In genomic region chr8:122280588-122281316, GRCm38 (mm10) we compare ENCODE assay signal across 8 mouse cellular contexts. TPM values are rescaled to one million over a fixed set of nuclear protein-coding genes. Genes with fewer than 3 reads are reported as not detected.
DNase-seq lines count a peak whose midpoint lies in the region; ATAC-seq and TF ChIP-seq lines count a peak whose summit lies in the region.

No protein-coding gene starts in this region.

- peak overlapping the region; percentile 32 to 87 for H3K4me3 ChIP-seq in heart, embryonic 14.5 days (ENCODE audit: control insufficient read depth in 1 of 2, insufficient read depth in 1 of 2, low read depth in 1 of 2, low read length in 2 of 2)
- peak overlapping the region; percentile 59 to 72 for H3K4me3 ChIP-seq in MEL (ENCODE audit: control insufficient read depth in 1 of 2, insufficient read depth in 1 of 2, low read depth in 2 of 2, low read length in 2 of 2)
- H3K4me3 ChIP-seq in forebrain, embryonic 10.5 days: peak overlapping the region; percentile 69
- H3K4me3 ChIP-seq in limb, embryonic 10.5 days: peak overlapping the region; percentile 70
- H3K4me3 ChIP-seq in midbrain, embryonic 15.5 days: peak overlapping the region; percentile 57

- peaks cover 27 to 32% of the 10 kb centered on the region in 2 experiments for H3K4me1 ChIP-seq in heart, embryonic 14.5 days (ENCODE audit: control insufficient read depth in 2 of 2, insufficient read depth in 2 of 2, low read length in 2 of 2)
- peaks cover 0 to 19% of the 10 kb centered on the region in 2 experiments; a peak in 2 of 4 replicates for H3K4me1 ChIP-seq in MEL (ENCODE audit: control insufficient read depth in 1 of 2, insufficient read depth in 2 of 2, low read length in 2 of 2)
- H3K4me1 ChIP-seq in forebrain, embryonic 10.5 days: peaks cover 66% of the 10 kb centered on the region
- H3K4me1 ChIP-seq in limb, embryonic 10.5 days: peaks cover 69% of the 10 kb centered on the region
- H3K4me1 ChIP-seq in midbrain, embryonic 15.5 days: peaks cover 32% of the 10 kb centered on the region

- no peak for TF ChIP-seq RAD21 in MEL (IDR thresholded peaks at IDR 0.05; ENCODE audit: low read depth, low read length)

- WGBS in heart, embryonic 14.5 days: 11% methylated on average over 20 of the region's 20 CpGs
- 8% methylated on average over 20 of the region's 20 CpGs for WGBS in forebrain, embryonic 10.5 days
- 5% methylated on average over 20 of the region's 20 CpGs for WGBS in limb, embryonic 10.5 days
- 12% methylated on average over 20 of the region's 20 CpGs for WGBS in midbrain, embryonic 15.5 days

- no peak; a peak in 1 of 4 replicates for TF ChIP-seq POLR2A in MEL (IDR thresholded peaks at IDR 0.05; ENCODE audit: control insufficient read depth in 1 of 2, insufficient read depth in 1 of 2, low read depth in 1 of 2, low read length in 2 of 2, poor library complexity in 1 of 2)

- H3K27ac ChIP-seq in heart, embryonic 14.5 days (replicated peaks in 1 of 2; ENCODE audit: control insufficient read depth in 1 of 2, insufficient read depth in 1 of 2, low read depth in 2 of 2, low read length in 2 of 2): peak overlapping the region; percentile 66 to 79; a peak in 3 of 4 replicates
- H3K27ac ChIP-seq in MEL (ENCODE audit: control insufficient read depth, low read depth, low read length): peak overlapping the region; percentile 44; the same call in 1 of the 2 replicates
- peak overlapping the region; percentile 88 for H3K27ac ChIP-seq in forebrain, embryonic 10.5 days
- H3K27ac ChIP-seq in limb, embryonic 10.5 days: peak overlapping the region; percentile 90
- peak overlapping the region; percentile 55; the same call in 1 of the 2 replicates for H3K27ac ChIP-seq in midbrain, embryonic 15.5 days

- no peak for TF ChIP-seq CTCF in MEL (IDR thresholded peaks at IDR 0.05 in 2 of 3, conservative IDR thresholded peaks at IDR 0.05 in 1 of 3; ENCODE audit: control insufficient read depth in 1 of 3, insufficient read depth in 1 of 3, low read depth in 2 of 3, low read length in 3 of 3, poor library complexity in 1 of 3, severe bottlenecking in 1 of 3)

- H3K9me3 ChIP-seq in heart, embryonic 14.5 days (ENCODE audit: control insufficient read depth, low read length): no peaks in the 10 kb centered on the region
- no peaks in the 10 kb centered on the region for H3K9me3 ChIP-seq in MEL (replicated peaks; ENCODE audit: insufficient read depth, low read length)
- no peaks in the 10 kb centered on the region for H3K9me3 ChIP-seq in forebrain, embryonic 10.5 days
- H3K9me3 ChIP-seq in limb, embryonic 10.5 days (replicated peaks): no peaks in the 10 kb centered on the region
- no peaks in the 10 kb centered on the region for H3K9me3 ChIP-seq in midbrain, embryonic 15.5 days

- DNase-seq in heart, postnatal 25 days (ENCODE audit: low spot score): no peak
- peak; percentile 28 for DNase-seq in MEL (ENCODE audit: low read depth, low spot score)
- DNase-seq in forebrain, embryonic 10.5 days (ENCODE audit: extremely low spot score, low spot score): no peak
- no peak for DNase-seq in limb, embryonic 10.5 days (ENCODE audit: low spot score)
- DNase-seq in gastrocnemius, adult 8-10 months (ENCODE audit: low spot score in 2 of 2): no peak
- no peak for DNase-seq in adrenal gland, postnatal 25 days

- peak overlapping the region; percentile 54 for H3K9ac ChIP-seq in heart, embryonic 14.5 days (ENCODE audit: low read length)
- peak overlapping the region; percentile 69 for H3K9ac ChIP-seq in MEL (ENCODE audit: control insufficient read depth, low read depth, low read length, poor library complexity, severe bottlenecking)
- H3K9ac ChIP-seq in midbrain, embryonic 15.5 days: no peak overlapping the region

- intact Hi-C loops in heart, postnatal 25 days (cut with DNase I): no loop called here

- no peak for TF ChIP-seq EP300 in MEL (IDR thresholded peaks at IDR 0.05; ENCODE audit: low read depth in 1 of 2, low read length in 2 of 2)

- peaks cover 41% of the 10 kb centered on the region for H3K79me2 ChIP-seq in MEL (ENCODE audit: control insufficient read depth, insufficient read depth, low read length, poor library complexity)

- no peaks in the 10 kb centered on the region for H3K27me3 ChIP-seq in heart, embryonic 14.5 days (ENCODE audit: control insufficient read depth, insufficient read depth, low read length)
- H3K27me3 ChIP-seq in MEL (ENCODE audit: control insufficient read depth in 1 of 2, insufficient read depth in 2 of 2, low read length in 2 of 2): no peaks in the 10 kb centered on the region
- peaks cover 54% of the 10 kb centered on the region for H3K27me3 ChIP-seq in forebrain, embryonic 10.5 days (ENCODE audit: poor library complexity, severe bottlenecking)
- H3K27me3 ChIP-seq in limb, embryonic 10.5 days (ENCODE audit: low read depth, poor library complexity, severe bottlenecking): peaks cover 40% of the 10 kb centered on the region
- H3K27me3 ChIP-seq in midbrain, embryonic 15.5 days (replicated peaks): peaks cover 9% of the 10 kb centered on the region; the same call in 1 of the 2 replicates

- ATAC-seq in heart, embryonic 14.5 days (ENCODE audit: insufficient number of reproducible peaks, insufficient read depth, low FRiP score, low read depth): peak; percentile 8
- ATAC-seq in midbrain, embryonic 15.5 days (replicated peaks): peak; percentile 16

- H3K4me2 ChIP-seq in heart, embryonic 14.5 days (ENCODE audit: low read length): peak overlapping the region; percentile 90
- H3K4me2 ChIP-seq in midbrain, embryonic 15.5 days: peak overlapping the region; percentile 98

- no peaks in the 10 kb centered on the region for H3K36me3 ChIP-seq in heart, embryonic 14.5 days (ENCODE audit: control insufficient read depth, insufficient read depth, low read length)
- H3K36me3 ChIP-seq in MEL (ENCODE audit: control insufficient read depth in 1 of 2, insufficient read depth in 2 of 2, low read length in 2 of 2): peaks cover 0 to 10% of the 10 kb centered on the region in 2 experiments; a peak in 2 of 4 replicates
- H3K36me3 ChIP-seq in forebrain, embryonic 10.5 days (replicated peaks): no peaks in the 10 kb centered on the region
- H3K36me3 ChIP-seq in limb, embryonic 10.5 days: no peaks in the 10 kb centered on the region
- no peaks in the 10 kb centered on the region for H3K36me3 ChIP-seq in midbrain, embryonic 15.5 days (replicated peaks)

TF ChIP-seq in MEL, 35 proteins besides CTCF, POLR2A, EP300 and RAD21:
- TF ChIP-seq CHD2 (IDR thresholded peaks at IDR 0.05; ENCODE audit: low read length): no peak
- TF ChIP-seq TCF12 (IDR thresholded peaks at IDR 0.05; ENCODE audit: low read depth, low read length): no peak
- TF ChIP-seq USF1 (IDR thresholded peaks at IDR 0.05; ENCODE audit: low read depth, low read length): no peak
- no peak for TF ChIP-seq MEF2A (IDR thresholded peaks at IDR 0.05; ENCODE audit: extremely low read depth, insufficient replicate concordance, low read depth, low read length, poor library complexity, severe bottlenecking)
- TF ChIP-seq SIN3A (IDR thresholded peaks at IDR 0.05; ENCODE audit: low read length): peak; percentile 17; the same call in 1 of the 2 replicates

RNA-seq across cellular contexts. Expression of gene Zfpm1, which starts 1.2 kb away (rescaled TPM):
- 4.4 and 6.1 TPM in 2 replicates for polyA plus RNA-seq in heart, embryonic 14.5 days (2014; fragmentation: Nextera tagmentation; extraction: Ambion mirVana)
- 10 to 100 TPM; 21.3 to 22.6 TPM for total RNA-seq in heart, postnatal 25 days (2021)
- total RNA-seq in MEL (2012; rRNA removed): 104 and 133 TPM in 2 replicates
- 100 to 1,000 TPM; 260 to 343 TPM for polyA plus RNA-seq in MEL (2012; ENCODE audit: insufficient read depth in 1 of 2, insufficient read length in 2 of 2, low read depth in 1 of 2, low replicate concordance in 2 of 2, missing spikeins in 1 of 2)
- 0.82 and 0.88 TPM in 2 replicates for polyA plus RNA-seq in forebrain, embryonic 10.5 days (2016; fragmentation: Nextera tagmentation; extraction: Ambion mirVana)
- polyA plus RNA-seq in limb, embryonic 10.5 days (2016; fragmentation: Nextera tagmentation; extraction: Ambion mirVana): 1.3 and 1.5 TPM in 2 replicates
- polyA plus RNA-seq in midbrain, embryonic 15.5 days (2015; fragmentation: Nextera tagmentation; extraction: Ambion mirVana): 1.5 and 1.8 TPM in 2 replicates
- 1 to 10 TPM; 4.7 to 9.2 (median 6.3) TPM for total RNA-seq in gastrocnemius, adult 8-10 months (2022)
- total RNA-seq in adrenal gland, postnatal 25 days (2021): 17.8 and 22.4 TPM in 2 replicates

Comparison
In these comparisons a context has a peak if more than half of its experiments do, and no peak if none do; other contexts are left out.
1. RNA of gene Zfpm1, which starts 1.2 kb away (polyA plus RNA-seq): 260 to 343 TPM in MEL; 4.4 to 6.1 TPM in heart, embryonic 14.5 days, 1.5 to 1.8 TPM in midbrain, embryonic 15.5 days, 1.3 to 1.5 TPM in limb, embryonic 10.5 days and 0.82 to 0.88 TPM in forebrain, embryonic 10.5 days; every median in the first group is over 10 times any median in the second.
2. Peak in every context shown above with its lines, with median percentiles within 50 percentile points of each other: H3K27ac ChIP-seq and H3K4me3 ChIP-seq.